Mouse (Mus musculus): ENCODE data around the gene Tmem236. TPM values are rescaled to one million over a fixed set of nuclear protein-coding genes. Genes with fewer than 3 reads are reported as not detected.

Tmem236 gene
- polyA plus RNA-seq, 1 experiment = not detected

DNA sequence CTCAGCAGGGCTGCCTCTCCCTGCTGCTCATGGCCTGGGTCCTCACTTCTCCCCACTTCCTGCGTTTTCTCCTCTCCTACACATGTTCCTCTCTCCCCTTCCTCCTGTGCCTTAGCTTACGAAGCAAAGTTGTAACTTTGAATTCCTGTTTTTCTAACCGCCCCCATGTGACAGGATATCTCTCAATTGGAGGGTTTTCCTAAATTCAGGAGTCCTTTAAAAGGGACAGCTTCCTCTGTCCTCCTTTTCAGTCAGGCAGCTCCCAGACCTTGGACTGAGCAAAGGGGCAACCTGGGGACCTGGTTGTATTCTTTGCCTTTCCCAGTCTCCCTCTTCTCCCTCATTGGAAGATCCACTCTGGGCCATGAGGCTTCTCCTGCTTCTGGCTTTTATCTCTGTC is 54.8 kb downstream of the Tmem236 start, which contains the start of gene Mrc1:
Gene Mrc1 (plus strand): TSS at position 244 of the 400 bp plus-strand sequence.
- no peak for TF ChIP-seq GATA1 (IDR thresholded peaks at IDR 0.05; ENCODE audit: low read length)

GRCm38 (mm10) chr2:14229979-14230378 is 55.7 kb downstream of the Tmem236 start:
- TF ChIP-seq GATA1 (IDR thresholded peaks at IDR 0.05; ENCODE audit: low read length) = no peak

DNA sequence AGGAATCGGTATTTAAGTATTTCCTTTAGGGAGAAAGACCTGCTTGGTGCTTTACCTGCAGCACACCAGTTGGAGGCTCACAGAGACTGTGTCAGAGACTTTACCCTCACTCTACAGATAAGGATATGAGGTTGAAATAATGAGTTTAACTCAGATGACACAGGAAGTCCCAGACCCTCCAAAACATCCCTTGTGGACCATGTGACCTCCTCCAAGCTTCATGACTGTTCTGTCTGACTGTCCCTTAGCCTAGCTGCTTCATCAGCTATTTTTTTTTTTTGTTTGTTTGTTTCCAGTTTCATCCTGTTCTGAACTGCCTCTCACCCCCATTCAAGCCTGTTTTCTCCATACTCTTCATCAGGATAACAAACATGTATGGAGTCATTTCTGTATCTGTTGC is 58.6 kb downstream of the Tmem236 start:
- no peak for TF ChIP-seq GATA1 (IDR thresholded peaks at IDR 0.05; ENCODE audit: low read length)

DNA sequence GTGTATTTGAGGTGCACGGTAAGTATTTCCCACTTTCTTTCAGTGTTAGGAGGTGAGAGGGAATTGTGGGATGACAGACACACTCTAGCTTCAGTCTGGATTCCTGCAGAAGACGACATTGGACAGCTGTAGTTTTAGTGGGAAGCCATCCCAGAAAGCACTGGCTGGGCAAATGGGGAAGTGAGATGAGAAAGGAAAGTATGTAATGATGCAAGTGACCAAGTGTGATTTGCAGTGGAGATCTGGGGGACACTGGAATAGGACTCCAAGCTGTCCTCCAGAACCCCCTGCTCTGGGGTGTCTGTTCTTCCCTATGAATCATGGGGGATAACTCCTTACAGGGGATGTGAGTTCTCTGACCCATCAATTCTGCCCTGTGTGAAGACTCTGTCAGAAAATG is 59.7 kb downstream of the Tmem236 start:
- no peak for TF ChIP-seq GATA1 (IDR thresholded peaks at IDR 0.05; ENCODE audit: low read length)

GRCm38 (mm10) chr2:14235319-14235718 is 61.0 kb downstream of the Tmem236 start:
- no peak for TF ChIP-seq GATA1 (IDR thresholded peaks at IDR 0.05; ENCODE audit: low read length)

- no peak for TF ChIP-seq GATA1 (IDR thresholded peaks at IDR 0.05; ENCODE audit: low read length)
Measured at GRCm38 (mm10) chr2:14236920-14237319, 62.6 kb downstream of the Tmem236 start.

DNA sequence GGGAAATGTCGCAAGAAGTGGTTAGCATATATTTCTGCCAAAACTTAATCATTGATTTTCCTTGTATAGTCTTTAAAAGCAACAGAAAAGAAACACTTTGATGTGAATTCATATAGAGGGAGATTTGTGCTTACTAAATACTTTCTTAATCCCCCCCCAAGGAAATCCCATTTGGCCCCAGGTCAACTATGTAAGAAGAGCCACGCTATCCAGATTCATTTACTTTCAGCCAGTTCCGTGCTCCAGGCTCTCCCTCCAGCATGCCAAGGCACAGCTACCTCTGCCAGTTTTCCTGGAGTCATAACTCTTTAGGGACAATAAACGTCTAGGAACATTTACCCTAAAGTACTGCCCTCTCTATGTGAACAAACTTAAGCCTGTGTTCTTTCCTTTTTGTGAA is 63.4 kb downstream of the Tmem236 start:
- no peak for TF ChIP-seq GATA1 (IDR thresholded peaks at IDR 0.05; ENCODE audit: low read length)

DNA sequence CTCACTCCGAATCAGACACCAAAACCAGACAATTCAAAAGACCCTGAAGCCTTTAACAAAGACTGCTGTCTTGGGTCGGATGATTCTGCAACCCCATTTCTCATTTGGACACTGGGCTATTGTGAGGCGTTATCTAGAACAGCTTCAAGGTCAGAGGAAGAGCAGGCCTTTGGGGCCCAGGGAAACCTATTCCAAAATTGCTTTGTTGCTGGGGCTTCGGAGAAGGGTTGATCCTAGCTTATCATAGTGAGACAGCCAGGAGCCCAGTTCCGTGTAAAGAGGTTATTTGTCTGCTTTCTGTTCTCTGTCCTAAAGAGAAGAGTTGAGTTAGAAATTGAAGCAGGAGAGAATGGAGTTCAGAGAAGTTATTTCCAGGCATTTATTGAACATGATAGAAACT is 64.8 kb downstream of the Tmem236 start:
- no peak for TF ChIP-seq GATA1 (IDR thresholded peaks at IDR 0.05; ENCODE audit: low read length)

GRCm38 (mm10) chr2:14244157-14244556 is 69.8 kb downstream of the Tmem236 start:
- no peak for TF ChIP-seq GATA1 (IDR thresholded peaks at IDR 0.05; ENCODE audit: low read length)

GRCm38 (mm10) chr2:14244668-14245067 is 70.3 kb downstream of the Tmem236 start:
- no peak for TF ChIP-seq GATA1 (IDR thresholded peaks at IDR 0.05; ENCODE audit: low read length)

- TF ChIP-seq GATA1 (IDR thresholded peaks at IDR 0.05; ENCODE audit: low read length) = no peak
Measured at GRCm38 (mm10) chr2:14249839-14250564, 75.7 kb downstream of the Tmem236 start.

DNA sequence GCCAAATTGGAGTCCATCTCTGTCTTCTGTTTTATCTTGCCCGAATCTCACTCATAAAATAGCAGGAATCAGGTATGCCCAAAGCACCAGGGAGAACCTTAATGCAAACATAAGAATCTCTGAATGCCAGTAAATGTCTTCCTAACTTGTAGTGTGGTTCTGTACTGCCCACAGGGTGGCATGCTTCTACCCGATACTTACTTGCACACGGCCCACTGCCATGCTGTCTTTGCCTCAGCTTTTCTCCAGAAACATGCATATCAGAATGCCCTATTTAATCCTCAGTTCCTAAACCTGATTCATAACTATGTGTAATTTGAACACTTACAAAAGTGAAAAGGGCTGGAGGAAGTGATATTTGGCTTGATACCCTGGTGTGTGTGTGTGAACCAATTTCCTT is 77.6 kb downstream of the Tmem236 start:
- TF ChIP-seq GATA1 (IDR thresholded peaks at IDR 0.05; ENCODE audit: low read length) = no peak

DNA sequence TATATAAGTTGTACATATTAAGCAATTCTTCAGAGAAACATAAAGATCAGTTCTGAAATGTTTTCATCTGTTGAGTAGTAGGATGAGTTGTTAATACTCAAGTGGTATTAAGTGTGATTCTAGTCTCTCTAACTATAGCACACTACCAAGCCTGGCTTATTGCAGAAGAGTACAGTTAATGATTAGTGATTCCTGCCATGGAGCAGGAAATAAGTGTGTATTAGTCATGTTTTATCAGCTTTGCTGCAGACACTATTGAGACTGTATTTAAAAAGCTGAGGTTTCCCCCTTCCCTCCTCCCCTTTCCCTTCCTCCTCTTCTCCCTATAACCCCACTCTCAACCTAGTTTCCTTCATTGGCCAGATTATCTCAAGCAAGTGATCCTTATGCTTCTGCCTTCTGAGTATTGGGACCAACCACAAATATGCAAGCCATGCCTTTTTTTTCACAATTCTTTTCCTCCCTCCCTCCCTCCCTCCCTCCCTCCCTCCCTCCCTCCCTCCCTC is 84.1 kb downstream of the Tmem236 start:
- TF ChIP-seq GATA1 (IDR thresholded peaks at IDR 0.05; ENCODE audit: low read length) = no peak

GRCm38 (mm10) chr2:14262090-14262489 is 87.8 kb downstream of the Tmem236 start:
- TF ChIP-seq GATA1 (IDR thresholded peaks at IDR 0.05; ENCODE audit: low read length) = no peak

DNA sequence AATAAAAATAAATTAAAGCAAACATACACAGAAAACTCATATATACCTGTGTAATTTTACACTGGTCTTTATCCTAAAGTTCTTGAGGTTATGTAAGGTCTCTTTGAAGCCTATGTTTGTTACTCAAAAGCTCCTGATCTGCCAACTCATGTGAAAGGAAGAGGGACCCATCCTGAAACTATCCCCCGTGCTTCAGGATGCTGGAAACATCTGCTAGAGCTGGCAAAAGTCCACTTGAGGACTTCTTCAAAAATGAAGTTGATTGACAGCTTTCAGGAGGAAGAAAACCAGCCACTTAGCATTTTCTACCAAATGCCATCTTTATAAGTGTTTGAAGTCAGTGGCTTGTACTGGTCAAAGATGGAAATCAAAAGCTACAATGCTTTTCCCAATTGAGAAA is 94.8 kb downstream of the Tmem236 start:
- TF ChIP-seq GATA1 (IDR thresholded peaks at IDR 0.05; ENCODE audit: low read length) = no peak

Other genes with a start within 250 kb of the Tmem236 start
- 53.8 and 94.3 TPM in 2 replicates for gene Hacd1, start 118.4 kb upstream of the Tmem236 start, polyA plus RNA-seq (2012)
- 30.9 and 37.3 TPM in 2 replicates for gene Stam, start 100.4 kb upstream of the Tmem236 start, polyA plus RNA-seq (2012)
- not detected in 2 replicates for gene Mrc1, start 54.9 kb downstream of the Tmem236 start, polyA plus RNA-seq (2012)
- gene Slc39a12, start 213.8 kb downstream of the Tmem236 start, polyA plus RNA-seq (2012) = not detected in 2 replicates